Mouse (Mus musculus) kidney, adult 11 months (tissue): ENCODE data around the gene Snap29.

Source experiments
- DNase-seq: peaks from one replicate; pipeline ENCODE4 v3.0.0; 2022

The Snap29 gene

DNA sequence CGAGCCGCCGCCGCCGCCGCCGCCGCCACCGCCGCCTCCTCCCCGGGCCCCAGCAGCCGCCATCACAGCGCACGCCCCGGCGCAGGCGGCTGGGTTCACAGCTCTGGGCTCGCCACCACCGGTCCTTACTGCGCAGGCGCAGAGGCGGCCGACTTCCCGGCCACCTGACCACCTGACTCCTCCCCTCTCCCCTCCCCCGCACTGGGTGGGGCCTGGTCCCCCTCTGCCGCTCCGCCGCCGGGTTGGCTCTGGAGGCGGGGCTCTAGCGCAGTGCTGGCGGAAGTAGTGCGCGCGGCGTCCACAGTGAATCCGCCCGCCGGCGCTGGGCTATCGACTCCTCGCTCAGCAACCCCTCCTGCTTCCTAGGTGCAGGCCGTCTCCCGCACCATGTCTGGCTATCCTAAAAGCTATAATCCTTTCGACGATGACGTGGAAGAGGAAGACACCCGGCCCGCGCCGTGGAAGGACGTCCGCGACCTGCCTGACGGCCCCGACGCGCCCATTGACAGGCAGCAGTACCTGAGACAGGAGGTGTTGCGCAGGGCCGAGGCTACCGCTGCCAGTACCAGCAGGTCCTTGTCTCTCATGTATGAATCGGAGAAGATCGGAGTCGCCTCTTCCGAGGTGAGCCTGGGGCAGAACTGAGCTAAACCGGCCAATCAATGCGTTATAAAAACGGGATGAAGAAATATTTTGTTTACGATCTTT lies at the start of gene Snap29, which contains the start of gene Pi4ka:
Gene Snap29, plus strand, starts transcription at position 251 of the 708 bp plus-strand sequence.
Gene Pi4ka, minus strand, starts transcription at position 579 of the 708 bp plus-strand sequence.
- peak; percentile 99 for DNase-seq

DNA sequence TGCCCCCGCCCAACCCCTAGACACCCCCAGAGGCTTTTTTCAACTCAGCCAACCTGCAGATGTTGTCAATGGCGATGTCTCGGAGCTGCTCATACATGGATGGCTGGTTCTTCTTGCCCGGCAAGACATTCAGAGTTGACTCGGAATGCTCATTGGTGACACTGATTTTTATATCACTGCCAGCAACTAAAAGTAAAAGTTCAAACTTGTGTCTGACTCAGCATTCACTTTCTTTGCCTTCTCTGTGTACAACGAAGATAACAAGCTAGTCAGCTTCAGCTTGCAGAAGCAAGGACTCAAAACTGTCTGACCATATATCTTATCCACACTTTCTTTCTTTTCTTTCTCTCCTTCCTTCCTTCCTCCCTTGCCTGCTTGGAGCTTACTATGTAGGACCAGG lies 49.8 kb upstream of the Snap29 start:
- no peak for DNase-seq

DNA sequence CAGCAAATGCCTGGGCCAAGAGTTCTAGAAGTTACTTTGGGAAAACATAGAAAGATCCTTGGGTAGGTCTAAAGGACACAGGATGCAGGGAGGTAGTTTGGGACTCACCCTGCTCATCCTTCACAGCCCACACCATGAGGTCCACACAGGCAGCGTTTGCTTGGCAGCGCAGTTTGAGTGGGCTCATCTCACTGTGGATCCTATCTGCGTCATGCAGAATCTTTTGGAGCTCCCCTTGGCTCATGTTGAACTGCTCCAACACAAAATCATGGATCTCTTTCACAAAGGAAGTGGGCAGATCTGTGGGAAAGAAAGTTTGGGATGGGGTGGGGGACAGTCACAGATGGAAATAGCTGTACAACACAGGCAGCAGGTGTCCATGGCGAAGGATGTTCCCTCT lies 47.0 kb upstream of the Snap29 start:
- DNase-seq = no peak

DNA sequence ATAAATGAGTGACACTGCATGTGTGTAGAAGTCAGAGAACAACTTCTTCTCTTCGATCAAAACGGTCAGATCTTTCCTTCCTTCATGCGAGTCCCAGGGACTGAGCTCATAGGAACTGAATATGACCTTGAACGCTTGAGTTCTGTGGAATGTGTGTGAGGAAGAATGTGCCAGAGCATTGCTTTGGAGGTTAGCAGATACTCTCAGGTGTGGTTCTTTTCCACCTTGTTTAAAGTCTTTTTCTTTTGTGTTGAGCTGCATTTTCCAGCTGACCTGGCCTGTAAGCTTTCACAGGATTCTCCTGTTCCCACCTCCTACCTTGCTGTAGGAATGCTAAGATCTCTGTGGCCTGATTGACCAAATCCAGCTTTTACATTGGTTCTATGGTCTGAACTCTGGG lies 23.5 kb upstream of the Snap29 start:
- no peak for DNase-seq

DNA sequence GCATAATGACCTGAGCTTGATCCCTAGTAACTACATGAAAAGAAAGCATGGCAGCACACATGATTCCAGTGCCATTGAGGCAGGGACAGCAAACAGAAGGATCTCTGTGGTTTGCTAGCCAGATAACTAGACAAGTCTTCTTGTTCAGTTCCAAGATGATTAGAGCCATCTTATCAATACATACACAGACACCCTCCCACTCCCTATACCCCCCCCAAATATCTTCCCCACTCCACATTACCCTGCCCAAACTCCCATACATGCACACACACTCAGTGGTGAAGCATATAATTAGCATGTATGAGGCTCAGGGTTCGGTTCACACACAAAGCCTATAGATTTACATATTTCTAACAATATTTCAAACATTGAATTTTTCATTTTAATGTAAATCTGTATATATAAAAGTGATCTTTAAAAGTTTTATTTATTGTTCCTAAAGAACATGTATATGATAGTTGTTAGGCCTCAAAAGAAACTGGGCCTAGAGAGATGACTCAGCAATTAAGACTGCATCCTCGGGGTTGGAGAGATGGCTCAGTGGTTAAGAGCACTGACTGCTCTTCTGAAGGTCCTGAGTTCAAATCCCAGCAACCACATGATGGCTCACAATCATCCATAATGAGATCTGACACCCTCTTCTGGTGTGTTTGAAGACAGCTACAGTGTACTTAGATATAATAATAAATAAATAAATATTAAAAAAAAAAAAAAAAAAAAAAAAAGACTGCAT lies 22.0 kb upstream of the Snap29 start:
- DNase-seq = no peak

GRCm38 (mm10) chr16:17392784-17393183 lies 13.0 kb upstream of the Snap29 start:
- no peak for DNase-seq

GRCm38 (mm10) chr16:17402855-17403254 lies 2.9 kb upstream of the Snap29 start:
- DNase-seq = peak; percentile 18

- DNase-seq = peak; percentile 74
Observed at GRCm38 (mm10) chr16:17405271-17405696, 502 bp upstream of the Snap29 start.

GRCm38 (mm10) chr16:17406512-17407231 lies 886 bp downstream of the Snap29 start:
- DNase-seq = peak; percentile 49

- DNase-seq = no peak
Observed at GRCm38 (mm10) chr16:17409046-17409445, 3.3 kb downstream of the Snap29 start.

- peak; percentile 19 for DNase-seq
Observed at GRCm38 (mm10) chr16:17410209-17410608, 4.4 kb downstream of the Snap29 start.

GRCm38 (mm10) chr16:17423021-17423420 lies 17.2 kb downstream of the Snap29 start:
- no peak for DNase-seq

DNA sequence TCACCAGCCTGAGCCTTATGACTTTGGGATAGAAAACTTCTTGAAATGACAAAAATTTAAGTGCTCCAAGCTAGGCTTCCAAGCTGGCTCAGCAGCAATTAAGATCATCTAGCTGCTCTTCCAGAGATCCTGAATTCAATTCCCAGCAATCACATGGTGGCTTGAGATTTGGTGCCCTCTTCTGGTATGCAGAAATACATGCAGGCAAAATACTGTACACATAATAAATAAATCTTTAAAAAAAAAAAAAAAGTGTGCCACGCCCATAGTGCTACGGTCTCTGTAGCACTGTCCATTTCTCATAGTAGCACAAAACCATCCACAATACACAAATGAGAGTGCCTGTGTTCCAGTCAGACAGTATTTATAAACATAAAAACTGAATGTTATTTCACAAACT lies 26.8 kb downstream of the Snap29 start:
- no peak for DNase-seq

DNA sequence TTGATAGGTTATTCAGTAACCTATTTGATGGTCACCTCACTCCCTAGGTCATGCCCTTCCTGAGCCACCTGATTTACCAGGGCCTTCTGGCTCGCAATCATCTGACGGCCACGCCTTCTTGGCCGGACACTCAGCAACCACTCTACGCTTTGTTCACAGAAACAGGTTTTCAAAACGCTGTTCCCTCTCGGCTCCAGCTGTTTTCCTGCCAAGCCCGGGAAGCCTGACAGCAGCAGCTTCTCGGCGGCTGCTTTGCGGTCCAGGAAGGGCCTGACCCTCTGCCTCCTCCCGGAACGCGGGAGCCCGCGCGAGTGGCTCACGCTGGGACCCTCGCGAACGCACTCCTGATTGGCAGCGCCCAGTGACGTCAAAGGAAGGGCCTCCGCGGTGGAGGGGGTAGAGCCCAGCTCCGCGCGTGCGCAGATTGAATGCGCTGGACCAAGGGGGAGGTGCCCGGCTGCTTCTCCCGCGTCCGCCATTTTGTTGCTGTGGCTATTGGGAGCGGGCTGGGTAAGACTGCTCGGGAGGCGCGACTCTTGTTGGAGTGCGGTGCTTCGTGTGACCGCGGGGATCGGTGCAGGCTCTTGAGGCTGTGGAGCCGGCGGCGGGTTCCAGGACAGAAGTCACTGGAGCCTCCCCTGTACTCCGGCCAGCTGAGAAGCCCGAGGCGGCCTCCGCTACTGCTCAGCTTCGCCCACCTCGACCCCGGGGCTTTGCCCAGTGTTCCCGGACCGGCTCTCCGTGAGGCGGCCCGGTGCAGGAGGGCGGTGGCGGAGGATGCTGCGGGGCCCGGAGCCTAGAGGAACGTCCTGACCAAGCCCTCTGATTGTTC lies 46.0 kb downstream of the Snap29 start, which contains the start of gene Crkl:
Gene Crkl, plus strand, starts transcription at position 447 of the 832 bp plus-strand sequence.
- DNase-seq = peak; percentile 97

DNA sequence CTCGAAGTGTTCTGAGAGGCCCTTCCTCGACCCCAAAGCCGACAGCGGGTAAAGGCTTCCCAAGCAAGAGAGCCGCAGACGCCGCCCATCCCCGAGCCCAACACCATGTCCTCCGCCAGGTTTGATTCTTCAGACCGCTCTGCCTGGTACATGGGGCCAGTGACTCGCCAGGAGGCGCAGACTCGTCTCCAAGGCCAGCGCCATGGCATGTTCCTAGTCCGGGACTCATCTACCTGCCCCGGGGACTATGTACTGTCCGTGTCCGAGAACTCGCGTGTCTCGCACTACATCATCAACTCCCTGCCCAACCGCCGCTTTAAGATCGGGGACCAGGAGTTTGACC lies 46.6 kb downstream of the Snap29 start:
- DNase-seq = peak; percentile 36

GRCm38 (mm10) chr16:17456901-17457300 lies 51.1 kb downstream of the Snap29 start:
- DNase-seq = no peak

GRCm38 (mm10) chr16:17460254-17460653 lies 54.5 kb downstream of the Snap29 start:
- no peak for DNase-seq

GRCm38 (mm10) chr16:17461596-17461995 lies 55.8 kb downstream of the Snap29 start:
- no peak for DNase-seq

- no peak for DNase-seq
Observed at GRCm38 (mm10) chr16:17463184-17463583, 57.4 kb downstream of the Snap29 start.

DNA sequence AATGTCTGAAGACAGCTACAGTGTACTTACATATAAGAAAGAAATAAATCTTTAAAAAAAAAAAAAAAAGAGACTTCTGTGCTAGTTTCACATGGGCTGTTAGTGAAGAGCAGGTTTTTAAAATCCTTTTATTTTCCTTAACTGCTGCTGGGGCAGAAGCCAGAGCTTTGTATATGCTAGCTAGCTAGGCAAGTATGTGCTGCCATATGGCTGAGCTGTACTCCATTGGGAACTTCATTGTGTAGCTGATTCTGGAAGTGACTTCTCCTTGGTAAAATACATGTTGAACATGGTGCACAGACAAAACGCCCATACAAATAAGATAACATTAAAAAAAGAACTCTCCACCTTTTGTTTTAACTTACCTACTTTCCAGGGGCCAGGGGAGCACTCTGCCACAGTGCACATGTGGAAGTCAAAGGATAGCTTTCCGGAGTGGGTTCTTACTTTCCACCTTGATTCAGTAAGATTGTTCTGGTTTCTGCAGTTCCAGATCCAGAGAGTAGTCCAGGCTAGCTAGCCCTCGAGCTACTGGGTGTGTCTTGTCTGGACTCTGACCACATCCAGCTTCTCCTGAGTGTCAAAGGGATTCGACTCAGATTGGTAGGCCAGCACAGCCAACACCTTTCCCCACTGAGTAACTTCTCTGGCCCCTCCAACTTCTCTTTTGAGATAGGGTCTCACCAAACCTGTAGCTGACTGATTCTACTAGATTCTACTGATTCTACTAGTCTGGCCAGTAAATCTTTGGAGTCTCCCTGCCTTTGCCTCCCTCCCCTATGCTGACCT lies 61.3 kb downstream of the Snap29 start:
- DNase-seq = no peak

DNA sequence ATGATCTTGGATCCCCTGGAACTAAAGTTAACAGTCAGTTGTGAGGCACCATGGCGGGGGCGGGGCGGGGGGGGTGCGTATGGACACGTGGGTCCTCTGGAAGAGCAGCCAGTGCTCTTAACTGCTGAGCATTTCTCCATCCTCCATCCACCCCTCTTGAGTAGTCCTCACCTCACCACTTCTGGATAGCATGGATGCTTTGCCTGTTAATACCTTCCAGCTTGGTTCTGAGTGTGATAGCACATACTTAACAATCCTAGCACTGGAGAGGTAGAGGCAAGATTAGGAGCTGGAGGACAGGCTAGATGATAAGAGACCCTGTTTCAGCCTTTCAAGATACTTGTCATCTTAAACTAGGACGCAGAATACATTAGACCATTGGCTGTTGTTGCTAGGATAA lies 66.7 kb downstream of the Snap29 start:
- DNase-seq = no peak

DNA sequence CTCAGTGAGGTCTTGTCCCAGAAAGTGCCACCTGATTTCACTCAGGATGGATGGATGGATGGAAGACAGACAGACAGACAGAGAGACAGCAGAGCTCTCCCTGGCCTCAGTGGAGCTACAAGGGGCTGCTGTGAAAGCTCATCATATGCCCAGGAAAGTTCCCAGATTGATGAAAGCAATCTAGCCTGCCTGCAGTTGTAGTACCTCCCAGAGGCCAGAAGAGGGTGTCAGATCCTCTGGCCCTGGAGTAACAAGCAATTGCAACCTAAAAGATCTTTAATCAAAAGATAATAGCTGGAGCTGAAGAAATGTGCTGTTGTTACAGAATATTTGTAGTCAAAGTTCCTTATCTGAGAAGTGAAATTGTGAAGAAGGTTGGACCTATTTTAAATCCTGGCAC lies 68.3 kb downstream of the Snap29 start:
- no peak for DNase-seq
